ENCODE assay signal across 17 mouse cellular contexts in the genomic region with DNA sequence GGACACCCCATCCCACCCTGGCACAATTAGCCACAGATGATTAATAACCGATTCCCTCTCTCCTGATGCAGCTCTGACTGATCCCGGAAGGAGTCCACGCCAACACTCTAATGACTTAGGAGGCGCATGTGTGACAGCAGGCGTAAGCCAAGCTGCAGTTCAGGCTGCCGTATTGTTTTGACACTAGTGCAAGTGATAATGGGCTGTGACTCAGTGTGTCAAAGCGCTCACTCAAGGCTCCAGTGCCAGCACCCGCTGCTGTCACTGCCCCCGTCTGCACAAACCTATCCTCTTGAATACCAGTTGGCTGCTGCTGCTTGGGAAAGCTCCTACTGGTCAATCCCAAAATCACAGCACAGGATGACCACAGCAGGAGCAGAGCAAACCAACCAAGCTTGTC. TPM values are rescaled to one million over a fixed set of nuclear protein-coding genes. Genes with fewer than 3 reads are reported as not detected.
DNase-seq lines count a peak whose midpoint lies in the region; ATAC-seq and TF ChIP-seq lines count a peak whose summit lies in the region.
"Had no signal": no experiment of that assay in that cellular context is flagged by ENCODE, and none has a peak within 500 bp of the region (broad histone marks: within the 10 kb centered on the region; RNA-seq: fewer than 3 reads in every experiment).

No protein-coding gene starts in this region.

- no peak overlapping the region for H3K4me3 ChIP-seq in forebrain, embryonic 15.5 days
- H3K4me3 ChIP-seq: embryonic facial prominence, embryonic 13.5 days; heart, embryonic 13.5 days; intestine, embryonic 15.5 days had no signal

- H3K9ac ChIP-seq in forebrain, embryonic 15.5 days (replicated peaks): no peak overlapping the region
- H3K9ac ChIP-seq: embryonic facial prominence, embryonic 13.5 days; heart, embryonic 13.5 days; intestine, embryonic 15.5 days had no signal

- no peak for TF ChIP-seq POLR2A in brain, embryonic 14.5 days (IDR thresholded peaks at IDR 0.05; ENCODE audit: borderline replicate concordance, extremely low read depth, insufficient read depth, insufficient read length, poor library complexity, severe bottlenecking)

- WGBS in forebrain, embryonic 15.5 days: 38% methylated on average over 9 of the region's 9 CpGs

- peak overlapping the region; percentile 77 for H3K27ac ChIP-seq in forebrain, embryonic 15.5 days (replicated peaks)
- H3K27ac ChIP-seq: embryonic facial prominence, embryonic 13.5 days; heart, embryonic 13.5 days; intestine, embryonic 15.5 days had no signal

- peaks cover 36% of the 10 kb centered on the region for H3K4me1 ChIP-seq in forebrain, embryonic 15.5 days

- no peak for TF ChIP-seq CTCF in brain, embryonic 14.5 days (IDR thresholded peaks at IDR 0.05; ENCODE audit: borderline replicate concordance, extremely low read depth, insufficient read depth, insufficient read length)

- peak; percentile 22 for DNase-seq in layer of hippocampus, adult 11-12 months (ENCODE audit: low spot score)
- no peak for DNase-seq in layer of hippocampus, adult 9-10 months (ENCODE audit: low spot score)
- peak; percentile 92 for DNase-seq in brain, embryonic 14.5 days (ENCODE audit: low read depth)
- DNase-seq in layer of hippocampus, adult 8-10 months (ENCODE audit: low spot score in 2 of 2): peak; percentile 16 to 20
- no peak for DNase-seq in spleen, postnatal 36 days (ENCODE audit: low spot score in 2 of 2)
- no peak for DNase-seq in kidney, adult 11 months
- DNase-seq: adrenal gland, postnatal 10 days; cerebellum, adult 2 months; gastrocnemius, postnatal 14 days; kidney, postnatal 4 days; lung, postnatal 36 days had no signal

- no peaks in the 10 kb centered on the region for H3K36me3 ChIP-seq in forebrain, embryonic 15.5 days
- H3K36me3 ChIP-seq: embryonic facial prominence, embryonic 13.5 days; heart, embryonic 13.5 days; intestine, embryonic 15.5 days had no signal

- ATAC-seq in forebrain, embryonic 15.5 days (replicated peaks): peak; percentile 94
- no peak for ATAC-seq in erythroblast, adult 5-6 weeks (replicated peaks; ENCODE audit: low FRiP score, poor library complexity, severe bottlenecking)
- ATAC-seq: intestine, embryonic 15.5 days; Patski had no signal

- H3K27me3 ChIP-seq in forebrain, embryonic 15.5 days: no peaks in the 10 kb centered on the region
- H3K27me3 ChIP-seq: embryonic facial prominence, embryonic 13.5 days; heart, embryonic 13.5 days; intestine, embryonic 15.5 days; Patski had no signal

- no peaks in the 10 kb centered on the region for H3K9me3 ChIP-seq in forebrain, embryonic 15.5 days
- H3K9me3 ChIP-seq: embryonic facial prominence, embryonic 13.5 days; heart, embryonic 13.5 days; intestine, embryonic 15.5 days had no signal

- H3K4me2 ChIP-seq in forebrain, embryonic 15.5 days (replicated peaks): no peak overlapping the region
- H3K4me2 ChIP-seq: embryonic facial prominence, embryonic 13.5 days; heart, embryonic 13.5 days; intestine, embryonic 15.5 days had no signal

RNA-seq across cellular contexts. Expression of a gene that starts 49.7 kb away (rescaled TPM):
- polyA plus RNA-seq in brain, embryonic 14.5 days (2012; rRNA removed): 7.9 and 12.2 TPM in 2 replicates
- 46.2 and 62.5 TPM in 2 replicates for polyA plus RNA-seq in forebrain, embryonic 15.5 days (2015; fragmentation: Nextera tagmentation; extraction: Ambion mirVana)
- 10 to 100 TPM; 15.4 to 20.3 (median 16.3) TPM for total RNA-seq in layer of hippocampus, adult 8-10 months (2022)
- total RNA-seq in erythroblast, adult 5-6 weeks (2015; ENCODE audit: low replicate concordance): 0.84 TPM in 1 of 2 replicates, not detected in the other
- total RNA-seq in erythroblast, adult 5-6 weeks (2017; ENCODE audit: low replicate concordance): 0.26 TPM in 1 of 2 replicates, not detected in the other

Comparison
In these comparisons a context has a peak if more than half of its experiments do, and no peak if none do; other contexts are left out.
1. DNase-seq: peak in layer of hippocampus, adult 11-12 months (single experiment), brain, embryonic 14.5 days (single experiment) and layer of hippocampus, adult 8-10 months (2 of 2); none in layer of hippocampus, adult 9-10 months (single experiment), spleen, postnatal 36 days (0 of 2) and kidney, adult 11 months (single experiment).
2. RNA of a gene that starts 49.7 kb away (total RNA-seq): 15.4 to 20.3 TPM in layer of hippocampus, adult 8-10 months; 0.26 to 0.84 TPM in erythroblast, adult 5-6 weeks; every median in the first group is over 4 times any median in the second.